Mouse (Mus musculus): ENCODE results near the gene Zup1.
"Not testable (repeated sequence)": the region's sequence is repeated elsewhere in the genome, so short reads cannot be mapped to it uniquely, and the experiment has no call there.

Gene Zup1

GRCm38 (mm10) chr10:33950803-33951583 lies at the start of gene Zup1:
TSS of gene Zup1 (minus strand) at chr10:33951269.
- DNase-seq (ENCODE audit: low read depth), result peak; percentile 93

- no peak for DNase-seq (ENCODE audit: low read depth)
Measured at GRCm38 (mm10) chr10:33998397-33998796, 47.3 kb upstream of the Zup1 start.

DNA sequence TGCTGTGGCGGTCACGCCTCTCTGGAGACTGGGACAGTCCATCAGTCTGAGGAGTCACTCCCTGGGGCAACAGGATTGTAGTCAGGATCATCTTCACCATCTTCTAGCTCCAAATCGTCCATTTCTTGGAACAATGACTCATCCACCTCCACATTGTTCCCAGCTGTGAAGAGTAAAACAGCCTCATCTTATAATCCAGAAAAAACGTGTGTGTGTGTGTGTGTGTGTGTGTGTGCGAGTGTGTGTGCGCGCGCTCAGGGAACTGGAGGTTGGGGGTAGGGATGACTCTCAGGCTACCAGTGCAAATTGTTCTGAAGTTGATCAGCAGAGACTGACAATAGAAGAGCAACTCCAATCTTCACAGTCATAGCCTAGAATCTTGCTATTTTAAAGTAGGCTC lies 45.6 kb upstream of the Zup1 start:
- DNase-seq (ENCODE audit: low read depth), result not testable (repeated sequence)

DNA sequence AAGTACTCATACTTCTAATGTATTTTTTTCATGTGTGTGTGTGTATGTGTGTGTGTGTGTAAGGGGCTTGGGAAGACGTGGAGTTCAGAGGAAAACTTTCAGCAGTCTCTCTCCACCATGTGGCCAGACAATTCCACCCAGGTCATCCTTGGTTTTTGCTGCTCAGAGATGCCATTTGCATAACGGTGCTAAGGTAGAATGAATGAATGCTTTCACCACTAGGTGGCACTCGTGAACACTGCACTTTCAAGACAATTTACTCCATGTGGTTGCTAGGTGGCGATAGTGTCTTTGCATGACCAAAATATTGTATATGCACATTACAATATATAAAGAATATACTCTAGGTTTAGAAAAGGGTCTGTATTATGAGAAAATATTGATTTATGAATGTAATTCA lies 35.7 kb upstream of the Zup1 start:
- peak; percentile 97 for DNase-seq (ENCODE audit: low read depth)

GRCm38 (mm10) chr10:33974781-33975494 lies 23.9 kb upstream of the Zup1 start:
- DNase-seq (ENCODE audit: low read depth), result no peak

DNA sequence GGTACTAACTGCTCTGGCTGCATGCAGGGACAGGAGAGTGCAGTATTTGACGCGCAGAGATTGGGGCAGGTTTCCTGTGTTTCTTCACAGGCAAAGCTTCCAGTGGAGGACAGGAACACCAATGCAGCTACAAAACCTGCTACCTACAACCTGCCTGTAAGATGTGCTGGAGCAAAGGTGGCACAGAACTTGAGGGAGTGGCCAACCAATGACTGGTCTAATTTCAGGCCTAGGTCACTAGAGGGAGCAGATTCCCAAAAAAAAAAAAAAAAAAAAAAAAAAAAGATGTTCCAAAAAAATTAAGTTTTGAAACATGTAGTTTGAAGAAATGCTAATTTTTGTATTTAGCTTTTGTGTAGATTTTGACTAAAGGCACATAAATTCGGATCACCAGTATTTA lies 1.4 kb upstream of the Zup1 start:
- peak; percentile 13 for DNase-seq (ENCODE audit: low read depth)

GRCm38 (mm10) chr10:33946336-33946735 lies 4.7 kb downstream of the Zup1 start:
- DNase-seq (ENCODE audit: low read depth), result no peak

- no peak for DNase-seq (ENCODE audit: low read depth)
Measured at GRCm38 (mm10) chr10:33945390-33945789, 5.7 kb downstream of the Zup1 start.

DNA sequence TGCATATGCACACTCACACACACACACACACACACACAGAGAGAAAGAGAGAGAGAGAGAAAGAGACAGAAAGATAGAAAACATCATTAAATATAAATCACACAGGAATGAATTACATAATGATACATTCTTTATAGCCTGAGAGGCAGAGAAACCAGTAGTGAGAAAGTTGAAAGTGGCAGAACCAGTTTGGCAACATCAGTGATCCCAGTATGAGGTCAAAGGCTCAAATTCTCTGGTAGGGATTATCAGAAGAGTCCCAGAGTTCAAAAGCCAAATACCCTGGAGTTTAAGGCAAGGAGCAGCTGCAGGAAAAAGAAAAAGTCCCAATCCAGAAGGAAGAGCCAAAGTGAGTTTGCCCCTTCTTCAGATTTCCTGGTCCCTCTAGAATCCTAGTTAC lies 10.4 kb downstream of the Zup1 start:
- DNase-seq (ENCODE audit: low read depth), result no peak

GRCm38 (mm10) chr10:33905489-33905888 lies 45.6 kb downstream of the Zup1 start:
- DNase-seq (ENCODE audit: low read depth), result peak; percentile 8

DNA sequence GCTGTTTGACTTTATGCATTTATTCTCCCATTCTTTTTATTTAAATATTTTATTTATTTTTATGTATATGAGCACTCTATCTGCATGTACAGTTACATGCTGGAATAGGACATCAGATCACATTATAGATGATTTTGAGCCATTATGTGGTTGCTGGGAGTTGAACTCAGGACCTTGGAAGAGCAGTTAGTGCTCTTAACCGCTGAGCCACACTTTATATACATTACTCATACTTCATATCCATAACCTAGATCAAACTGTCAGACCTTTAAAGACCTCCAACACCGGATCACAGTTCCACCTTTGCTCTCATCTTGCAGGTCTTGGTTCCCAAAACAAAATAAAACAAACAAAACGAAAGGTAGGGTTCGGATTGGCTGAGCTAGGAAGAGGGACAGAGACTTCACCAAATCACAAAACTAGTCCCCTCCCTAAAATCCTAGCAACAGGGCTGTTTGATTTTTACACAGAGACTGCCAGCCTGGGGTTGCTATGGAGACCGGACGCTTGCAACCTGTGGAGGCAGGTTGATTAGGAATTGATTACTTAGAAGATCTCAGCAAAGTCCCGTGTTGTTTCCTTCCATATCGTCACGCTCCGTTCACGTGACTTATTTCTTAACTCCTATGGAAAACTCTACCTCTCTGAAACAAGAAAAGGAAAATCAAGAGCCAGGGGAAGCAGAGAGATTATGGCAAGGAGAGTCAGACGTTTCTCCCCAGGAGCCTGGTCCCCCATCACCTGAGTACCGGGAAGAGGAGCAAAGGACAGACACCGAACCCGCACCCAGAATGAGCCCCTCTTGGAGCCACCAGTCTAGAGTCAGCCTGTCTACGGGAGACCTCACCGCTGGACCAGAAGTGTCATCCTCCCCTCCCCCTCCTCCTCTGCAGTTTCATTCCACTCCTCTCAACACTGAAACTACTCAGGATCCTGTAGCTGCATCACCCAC lies 46.3 kb downstream of the Zup1 start, which contains the start of gene Rsph4a:
Gene Rsph4a, plus strand, starts transcription at position 582 of the 952 bp plus-strand sequence.
- DNase-seq (ENCODE audit: low read depth), result peak; percentile 76

GRCm38 (mm10) chr10:33901520-33901919 lies 49.5 kb downstream of the Zup1 start:
- not testable (repeated sequence) for DNase-seq (ENCODE audit: low read depth)

- not testable (repeated sequence) for DNase-seq (ENCODE audit: low read depth)
Measured at GRCm38 (mm10) chr10:33882411-33882810, 68.7 kb downstream of the Zup1 start.

DNA sequence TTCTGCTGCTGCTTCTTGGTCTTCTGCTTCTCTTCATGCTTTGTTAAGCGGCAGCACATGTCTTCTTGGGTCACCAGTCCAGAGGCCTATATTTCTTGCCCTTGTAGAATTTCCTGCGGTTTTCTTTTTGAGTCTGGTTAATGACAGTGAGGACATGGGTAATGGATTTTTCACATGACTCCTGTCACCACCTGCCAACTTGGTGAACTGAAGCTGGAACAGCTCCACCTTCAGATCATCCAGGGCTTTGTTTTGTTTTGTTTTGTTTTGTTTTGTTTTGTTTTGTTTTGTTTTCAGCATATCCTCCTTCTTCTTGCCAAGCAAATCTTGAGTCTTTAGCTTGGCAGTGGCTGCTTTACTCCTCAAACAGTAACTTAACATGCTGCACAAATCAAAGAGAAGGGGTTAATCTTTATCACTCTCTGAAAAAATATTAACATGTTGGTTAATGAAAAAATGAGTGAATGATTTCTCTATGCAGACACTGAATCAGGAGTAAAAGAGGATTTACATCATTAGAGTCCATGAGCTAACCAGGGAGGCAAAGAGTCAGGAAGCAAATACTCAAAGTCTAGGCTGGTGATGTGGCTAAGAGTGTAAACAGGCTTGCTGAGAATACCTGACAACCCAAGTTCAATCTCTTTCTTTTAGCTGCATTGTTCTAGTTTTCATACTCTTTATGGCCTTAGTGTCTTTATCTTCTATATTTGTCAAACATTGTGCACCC lies 78.2 kb downstream of the Zup1 start:
- DNase-seq (ENCODE audit: low read depth), result no peak

- no peak for DNase-seq (ENCODE audit: low read depth)
Measured at GRCm38 (mm10) chr10:33870441-33870840, 80.6 kb downstream of the Zup1 start.
